Mouse (Mus musculus) C2C12 (cell line): ENCODE results near the gene Sf3a1.

ENCODE experiments used
- CEBPB ChIP-seq: IDR thresholded peaks from one replicate; pipeline ENCODE4 v1.6.1; 2011; ENCODE audit warnings: low read depth, mild to moderate bottlenecking, control low read depth, moderate library complexity
- CTCF ChIP-seq: IDR thresholded peaks from one replicate; pipeline ENCODE4 v1.5.1; 2011; ENCODE audit not compliant: control insufficient read depth, insufficient read depth, insufficient read length
- MYOD1 ChIP-seq: IDR thresholded peaks from one replicate; pipeline ENCODE4 v1.6.1; 2011; ENCODE audit warnings: low read depth; ENCODE audit not compliant: control insufficient read depth, insufficient read length
- USF1 ChIP-seq: IDR thresholded peaks from one replicate; pipeline ENCODE4 v1.6.1; 2011; ENCODE audit warnings: low read depth, mild to moderate bottlenecking, control low read depth, moderate library complexity

GRCm38 (mm10) chr11:4214572-4214971 is 54.4 kb downstream of the Sf3a1 start:
- no peak for TF ChIP-seq CTCF
- no peak for TF ChIP-seq MYOD1
- TF ChIP-seq USF1: no peak
- TF ChIP-seq CEBPB: no peak
